Mouse (Mus musculus): ENCODE results near the gene Col5a1.

- TF ChIP-seq POLR2A (IDR thresholded peaks at IDR 0.05; ENCODE audit: insufficient read depth, low read depth, low read length): no peak
- TF ChIP-seq CTCF (IDR thresholded peaks at IDR 0.05; ENCODE audit: insufficient read depth, low read depth, low read length): no peak
Observed at GRCm38 (mm10) chr2:27887461-27888264, 1.4 kb downstream of the Col5a1 start.

All from olfactory bulb, adult 2 months (tissue).